Mouse (Mus musculus): ENCODE measurements around the gene Btbd11.
A peak's percentile ranks its signal among the peaks of the same experiment; 100 is the strongest.

Gene Btbd11

DNA sequence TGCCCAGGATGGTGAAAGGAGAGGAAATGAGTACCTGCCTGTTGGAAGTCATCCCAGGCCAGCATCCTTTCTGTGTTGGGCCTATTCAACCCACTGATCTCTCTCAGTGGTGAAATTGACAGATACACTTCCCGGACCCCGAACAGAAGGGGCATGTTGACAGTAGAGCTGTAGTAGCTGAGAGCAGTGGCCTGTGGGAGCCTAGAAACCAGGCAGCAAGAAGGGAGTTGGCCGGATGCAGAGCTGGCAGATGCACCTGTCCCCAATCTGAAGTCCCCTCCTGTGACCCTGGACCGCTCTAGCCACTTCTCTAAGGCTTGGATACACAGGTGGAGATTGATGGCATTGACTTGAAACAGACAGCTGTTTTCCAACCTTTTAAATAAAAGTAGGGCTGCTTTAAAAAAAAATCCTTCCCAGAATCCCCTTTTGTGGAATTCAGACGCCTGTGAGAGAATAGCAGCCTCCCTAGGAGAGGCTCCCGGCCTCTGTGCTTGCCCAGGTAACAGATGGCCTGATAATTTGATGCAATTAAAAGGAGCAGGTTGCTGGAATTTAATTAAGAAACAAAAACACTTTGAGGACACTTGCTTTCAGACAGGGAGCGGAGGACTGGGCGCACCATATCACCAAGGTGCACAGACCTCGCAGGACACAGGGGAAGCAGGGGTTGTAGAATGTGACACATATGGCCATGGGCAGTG lies 89.2 kb downstream of the Btbd11 start:
- DNase-seq (ENCODE audit: low read depth, low spot score) = no peak

DNA sequence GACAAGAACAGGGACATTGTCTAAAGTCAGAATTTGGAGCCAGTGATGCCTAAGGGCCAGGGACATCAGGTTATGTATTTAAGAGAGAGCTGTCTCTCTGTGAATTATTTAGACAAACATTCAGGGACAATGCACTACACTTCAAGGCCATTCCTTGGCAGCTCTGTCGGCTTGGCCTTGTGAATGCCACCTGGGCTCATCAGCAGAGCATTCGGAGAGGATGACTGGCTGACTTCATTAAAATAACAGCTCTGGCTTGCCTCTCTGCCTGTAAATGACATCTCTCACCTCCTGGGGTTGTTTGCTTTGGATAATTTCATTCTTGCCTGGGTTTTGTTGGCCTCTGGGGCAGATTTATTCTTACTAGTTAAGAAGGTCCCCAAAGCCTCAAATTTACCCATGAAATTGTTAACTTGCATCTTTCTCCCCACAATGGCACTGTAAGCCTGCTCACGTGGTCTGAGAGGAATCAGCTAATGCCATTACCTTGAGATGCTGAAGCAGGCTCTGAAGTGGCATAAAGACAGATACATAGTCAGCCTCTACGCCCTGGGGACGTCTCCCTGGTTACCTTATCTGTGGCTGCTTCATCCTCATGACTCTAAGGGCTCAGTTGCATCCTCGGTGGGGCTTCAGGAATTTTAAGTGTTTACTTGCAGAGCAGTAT lies 93.5 kb downstream of the Btbd11 start:
- no peak for DNase-seq (ENCODE audit: low read depth, low spot score)

DNA sequence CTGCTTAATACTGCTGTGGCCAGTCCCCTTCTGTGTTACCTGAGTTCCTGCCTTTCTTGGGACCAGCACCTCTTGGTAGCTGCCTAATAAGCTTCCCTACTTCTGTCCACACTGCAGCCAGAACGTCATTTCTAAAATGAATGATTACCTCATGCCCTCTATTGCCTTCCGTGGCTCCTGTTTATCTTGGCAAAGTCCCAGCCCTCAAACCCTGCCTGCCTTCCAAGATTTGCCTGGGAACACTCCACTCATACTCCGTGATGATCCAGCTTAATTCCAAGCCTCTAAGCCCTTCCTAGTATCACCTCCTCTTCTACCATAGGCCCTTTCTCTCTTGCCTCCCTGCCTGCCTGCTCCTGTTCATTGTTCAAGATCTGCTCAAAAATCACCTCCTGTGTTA lies 94.5 kb downstream of the Btbd11 start:
- no peak for DNase-seq (ENCODE audit: low read depth, low spot score)

DNA sequence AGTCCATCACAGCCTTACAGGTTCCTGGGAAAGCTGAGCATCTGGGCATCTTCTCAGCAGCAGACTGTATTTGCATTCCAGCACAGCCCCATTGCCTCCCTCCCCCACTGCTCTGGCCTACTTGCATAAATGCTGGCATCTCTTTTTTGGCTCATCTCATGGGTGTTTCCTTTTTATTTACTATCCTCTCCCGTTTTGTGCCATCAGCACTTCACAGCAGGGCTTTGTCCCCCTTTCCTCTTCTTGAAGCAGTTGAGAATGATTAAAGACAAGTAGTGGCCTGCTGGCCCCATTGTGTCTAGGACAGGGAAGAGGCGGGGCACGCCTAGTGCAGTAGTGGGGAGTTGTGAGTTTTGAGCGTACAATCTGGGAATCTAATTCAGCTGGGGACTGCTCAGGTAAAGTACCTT lies 95.5 kb downstream of the Btbd11 start:
- DNase-seq (ENCODE audit: low read depth, low spot score) = peak; percentile 48

DNA sequence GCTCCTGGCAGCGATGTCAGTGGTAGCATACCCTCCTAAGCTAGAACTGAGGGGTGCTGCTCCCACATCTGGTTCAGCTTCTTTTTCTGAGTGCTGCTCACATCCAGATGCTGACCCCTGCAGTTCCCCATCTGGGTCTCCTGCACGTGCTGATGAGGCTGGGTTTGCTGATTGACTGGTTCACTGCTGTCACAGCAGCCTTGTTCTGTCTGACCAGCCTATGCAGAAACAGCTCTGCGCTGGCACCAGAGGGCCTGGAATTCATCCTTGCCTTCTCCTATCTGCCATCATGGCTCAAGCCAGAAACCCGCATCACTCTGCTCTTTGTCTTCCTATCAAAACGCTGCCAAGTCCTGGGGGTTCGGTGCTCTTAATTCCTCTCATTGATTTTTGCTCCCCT lies 95.9 kb downstream of the Btbd11 start:
- DNase-seq (ENCODE audit: low read depth, low spot score) = peak; percentile 40

DNA sequence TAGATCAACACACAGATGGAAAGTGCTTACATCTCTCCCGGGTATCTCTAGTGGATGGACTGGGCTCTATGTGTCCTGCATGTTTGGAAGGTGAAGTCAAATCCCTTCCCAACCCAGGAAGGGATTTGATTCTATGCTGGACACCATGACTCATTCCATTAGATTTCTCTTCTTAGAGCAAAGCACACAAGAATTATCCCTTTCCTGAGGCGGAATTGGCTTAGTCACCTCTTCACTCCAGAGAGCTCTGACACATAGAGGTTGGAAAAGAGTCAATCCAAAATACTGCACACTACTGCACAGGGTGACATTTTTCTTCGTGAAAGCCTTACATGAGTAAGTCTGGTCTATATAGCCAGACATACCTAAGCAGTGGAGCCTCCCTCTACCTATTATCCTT lies 99.8 kb downstream of the Btbd11 start:
- no peak for DNase-seq (ENCODE audit: low read depth, low spot score)

DNA sequence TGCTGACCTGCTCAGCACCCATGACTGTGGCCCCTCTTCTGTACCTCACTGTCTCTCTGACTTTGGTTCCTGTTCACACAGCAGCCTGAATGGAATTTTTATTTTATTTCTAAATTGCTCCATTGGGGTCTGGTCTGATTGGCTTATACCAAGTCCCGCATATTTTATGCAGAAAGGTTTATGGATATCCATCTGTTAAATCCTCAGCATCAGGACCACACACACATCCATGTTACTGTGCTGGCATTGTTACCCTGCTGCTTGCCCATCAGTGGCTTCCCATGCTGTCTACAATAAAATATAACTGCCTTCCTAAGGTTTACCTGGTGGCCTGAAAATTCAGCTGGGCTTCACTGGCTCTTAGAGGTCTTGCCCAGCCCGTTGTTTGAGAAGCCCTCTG lies 106.0 kb downstream of the Btbd11 start:
- no peak for DNase-seq (ENCODE audit: low read depth, low spot score)

DNA sequence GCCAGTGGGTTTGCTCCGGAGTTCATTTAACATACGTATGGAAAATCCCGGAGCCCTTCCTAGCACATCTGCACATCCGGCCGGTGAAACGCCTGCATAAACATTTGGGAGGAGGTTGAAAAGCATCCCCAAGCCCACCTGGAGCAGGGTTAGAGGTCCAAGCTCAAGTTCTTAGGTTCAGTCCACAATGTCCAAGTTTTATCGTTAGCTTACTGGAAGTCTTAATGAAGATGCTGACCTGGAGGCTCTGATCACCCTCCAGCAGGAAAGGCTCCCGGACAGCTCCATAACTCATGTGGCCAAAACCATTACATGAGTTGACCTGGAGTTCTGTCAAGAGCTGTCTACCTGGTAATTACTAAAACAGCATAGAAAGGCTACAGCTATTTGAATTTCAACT lies 109.7 kb downstream of the Btbd11 start:
- no peak for DNase-seq (ENCODE audit: low read depth, low spot score)

DNA sequence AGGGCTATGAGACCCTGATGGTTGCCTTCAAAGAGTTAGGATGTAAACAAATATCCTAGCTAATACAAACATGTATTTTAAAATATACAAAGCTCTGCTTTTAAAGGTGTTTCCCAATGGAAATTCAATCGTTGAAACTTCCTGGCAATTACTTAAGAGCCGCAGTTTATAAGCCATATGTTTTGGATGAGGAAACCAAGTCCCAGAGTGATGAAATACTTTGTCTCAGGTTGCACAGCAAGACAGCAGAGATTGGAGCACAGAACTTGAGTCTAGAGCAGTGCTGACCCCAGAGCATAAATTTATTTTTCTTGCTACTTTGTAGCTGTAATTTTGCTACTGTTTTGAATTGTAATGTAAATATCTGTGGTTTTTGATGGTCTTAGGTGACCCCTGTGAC lies 110.4 kb downstream of the Btbd11 start:
- no peak for DNase-seq (ENCODE audit: low read depth, low spot score)

DNA sequence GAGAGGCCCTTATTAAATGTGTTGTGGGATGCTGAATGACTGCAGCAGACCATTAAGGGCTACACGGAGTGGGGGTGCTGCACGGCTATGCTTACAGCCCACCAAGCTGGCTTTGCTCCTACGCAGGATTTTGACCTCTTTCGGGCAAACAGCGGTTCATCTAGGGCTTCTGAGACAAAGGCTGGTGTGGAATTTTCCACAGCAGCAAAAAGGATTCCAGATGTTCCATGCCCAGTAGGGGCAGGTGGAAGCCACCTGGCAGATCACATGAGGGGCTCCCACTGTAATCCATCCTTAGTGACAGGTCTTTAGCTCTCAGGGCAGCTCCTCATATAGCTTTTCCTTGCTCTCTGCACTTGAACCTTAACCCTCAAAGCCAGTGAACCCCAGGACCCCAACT lies 111.3 kb downstream of the Btbd11 start:
- DNase-seq (ENCODE audit: low read depth, low spot score) = peak; percentile 68

DNA sequence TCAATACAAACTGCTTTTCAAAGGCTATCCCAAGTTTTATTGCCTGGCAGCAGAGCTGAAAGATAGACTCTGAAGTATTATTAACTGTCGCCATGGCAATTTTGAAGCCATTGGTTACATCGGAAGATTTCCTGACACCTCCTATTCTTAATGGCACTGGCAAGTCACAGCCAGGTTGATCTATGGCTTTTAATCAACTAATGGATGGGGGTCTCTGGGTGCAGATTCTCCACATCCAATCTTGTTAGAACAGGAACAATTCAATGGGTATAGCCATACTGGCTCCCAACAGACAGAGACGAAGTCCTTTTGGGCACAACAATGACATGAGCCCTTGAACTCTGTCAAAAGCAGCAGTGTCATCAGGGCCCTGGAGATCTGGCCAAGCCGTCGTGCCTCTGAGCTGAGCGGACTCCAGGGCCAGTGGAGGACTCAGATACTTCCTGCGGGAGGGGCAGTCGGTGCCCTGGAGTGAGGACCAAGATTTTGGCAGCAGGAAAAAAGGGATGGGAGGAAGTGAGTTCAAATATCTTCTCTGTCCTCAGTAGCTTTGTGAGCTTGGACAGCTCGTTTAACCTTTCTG lies 114.0 kb downstream of the Btbd11 start:
- DNase-seq (ENCODE audit: low read depth, low spot score) = no peak

DNA sequence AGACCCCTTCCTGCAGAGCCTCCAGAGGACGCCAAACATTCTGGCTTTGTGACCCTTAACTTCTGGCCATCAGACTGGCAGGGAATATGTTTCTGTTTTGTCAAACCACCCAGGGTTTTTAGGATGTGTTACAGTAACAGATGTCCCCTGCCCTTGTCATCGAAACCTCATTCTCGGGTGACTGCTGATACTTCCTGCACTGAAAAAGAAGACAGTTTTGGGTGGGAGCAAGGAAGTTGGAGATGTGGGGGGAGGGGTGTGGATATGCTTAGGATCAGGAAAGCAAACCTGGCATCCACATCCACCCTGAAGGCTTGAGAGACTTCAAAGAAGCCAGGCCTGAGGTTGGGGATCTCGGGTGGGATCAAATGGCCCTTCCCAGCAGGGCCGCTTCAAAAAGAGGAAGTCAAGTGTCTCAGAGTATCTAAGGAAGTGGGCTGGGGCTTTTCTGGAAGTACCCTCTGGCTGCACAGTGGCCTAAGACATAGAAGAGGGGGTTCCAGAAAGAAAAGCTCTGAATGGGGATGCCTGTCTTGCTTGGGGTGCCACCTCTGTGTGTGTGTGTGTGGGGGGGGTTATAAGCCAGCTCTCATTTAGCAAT lies 115.5 kb downstream of the Btbd11 start:
- DNase-seq (ENCODE audit: low read depth, low spot score) = no peak

DNA sequence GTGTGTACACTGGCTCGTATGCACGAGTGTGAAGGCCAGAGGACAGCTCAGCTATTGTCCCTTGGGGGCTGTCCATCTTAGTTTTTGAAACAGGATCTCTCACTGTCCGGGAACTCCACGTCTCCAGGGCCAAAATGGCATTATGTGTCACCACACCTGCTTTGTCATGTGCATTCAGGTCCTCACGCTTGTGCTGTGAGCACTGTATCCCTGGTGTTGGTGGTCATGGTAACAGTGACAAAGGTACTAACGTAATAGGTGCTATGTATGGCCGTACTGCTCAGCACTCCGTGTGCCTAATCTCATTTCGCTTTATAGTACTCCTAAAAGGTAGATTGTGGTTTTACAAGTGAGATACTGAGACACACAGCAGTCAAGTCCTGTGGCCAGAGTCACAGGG lies 116.0 kb downstream of the Btbd11 start:
- no peak for DNase-seq (ENCODE audit: low read depth, low spot score)

DNA sequence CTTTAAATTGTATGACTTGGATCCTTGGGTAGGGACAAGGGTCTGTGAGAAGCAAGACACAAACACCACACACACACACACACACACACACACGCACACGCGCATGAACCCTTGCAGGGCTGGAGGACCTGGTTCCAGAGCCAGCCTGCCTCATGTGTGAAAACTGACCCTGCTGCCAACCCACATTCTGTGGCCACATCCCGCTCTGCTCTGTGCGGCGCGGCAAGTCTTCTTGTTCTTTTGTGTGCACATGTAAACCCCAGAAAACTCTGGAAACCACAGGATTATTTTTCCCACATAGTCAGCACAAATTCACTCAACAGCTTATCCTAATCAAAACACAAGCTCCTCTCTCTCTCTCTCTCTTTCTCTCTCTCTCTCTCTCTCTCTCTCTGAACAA lies 116.8 kb downstream of the Btbd11 start:
- DNase-seq (ENCODE audit: low read depth, low spot score) = no peak

DNA sequence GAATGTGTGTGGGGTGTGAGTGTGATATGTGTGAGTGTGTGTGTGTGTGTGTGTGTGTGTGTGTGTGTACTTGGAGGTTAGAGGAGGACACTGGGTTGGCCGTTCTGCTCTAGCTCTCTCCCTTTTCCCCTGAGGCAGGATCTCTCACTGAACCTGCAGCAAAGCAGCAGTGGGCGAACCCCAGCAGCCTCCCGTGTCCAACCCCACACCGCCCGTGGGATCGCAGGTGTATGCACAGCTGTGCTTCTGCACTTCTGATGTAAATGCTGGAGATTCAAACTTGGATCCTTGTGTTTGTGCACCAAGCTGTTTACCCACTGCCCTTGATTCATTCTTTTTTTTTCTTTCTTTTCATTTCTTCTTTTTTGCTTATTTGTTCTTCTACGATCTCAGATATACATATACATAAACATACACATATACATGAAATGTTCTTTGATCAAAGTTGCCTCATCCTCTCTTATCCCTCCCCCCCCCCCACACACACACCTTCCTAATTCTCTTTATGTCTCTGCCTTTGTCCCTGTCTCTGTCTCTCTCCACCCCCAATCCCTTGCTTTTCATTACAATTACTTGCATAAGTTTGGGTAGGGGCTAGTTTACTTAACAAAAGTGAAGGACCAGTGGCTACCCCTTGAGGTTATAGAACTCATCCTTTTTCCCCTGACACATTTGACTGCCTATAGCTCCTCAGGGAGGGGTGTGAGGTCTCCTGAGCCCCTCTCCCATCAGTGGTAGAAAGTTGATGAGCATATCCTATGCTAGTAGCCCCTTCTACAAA lies 120.8 kb downstream of the Btbd11 start:
- DNase-seq (ENCODE audit: low read depth, low spot score) = no peak

DNA sequence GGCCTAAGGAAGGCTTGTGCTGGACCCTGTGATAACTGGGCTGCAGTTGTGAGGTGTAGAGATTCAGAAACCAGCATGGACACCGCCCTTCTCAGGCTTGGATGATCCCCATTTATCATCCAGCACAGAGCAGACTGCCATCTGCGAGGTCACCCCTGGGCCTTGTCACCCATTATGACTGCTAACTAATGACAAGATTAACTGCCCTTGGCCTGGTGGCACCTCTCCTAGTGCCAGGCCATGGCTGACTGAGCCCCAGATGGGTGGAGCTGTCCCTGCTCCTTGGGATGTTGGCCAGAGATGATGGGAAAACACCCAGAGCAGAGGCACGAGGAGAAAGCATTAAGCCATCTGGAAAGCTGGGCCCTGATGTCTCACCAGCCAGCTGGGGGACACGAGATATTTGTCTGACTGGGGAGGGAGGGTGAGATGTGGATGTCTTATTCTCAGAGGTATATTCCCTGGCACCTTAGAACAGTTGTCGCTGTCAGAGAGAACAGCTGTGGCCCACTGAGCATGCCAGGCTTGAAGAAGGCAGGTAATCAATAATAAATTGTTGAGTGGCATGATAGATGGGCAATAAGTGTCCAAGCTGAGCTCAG lies 121.7 kb downstream of the Btbd11 start:
- DNase-seq (ENCODE audit: low read depth, low spot score) = no peak

DNA sequence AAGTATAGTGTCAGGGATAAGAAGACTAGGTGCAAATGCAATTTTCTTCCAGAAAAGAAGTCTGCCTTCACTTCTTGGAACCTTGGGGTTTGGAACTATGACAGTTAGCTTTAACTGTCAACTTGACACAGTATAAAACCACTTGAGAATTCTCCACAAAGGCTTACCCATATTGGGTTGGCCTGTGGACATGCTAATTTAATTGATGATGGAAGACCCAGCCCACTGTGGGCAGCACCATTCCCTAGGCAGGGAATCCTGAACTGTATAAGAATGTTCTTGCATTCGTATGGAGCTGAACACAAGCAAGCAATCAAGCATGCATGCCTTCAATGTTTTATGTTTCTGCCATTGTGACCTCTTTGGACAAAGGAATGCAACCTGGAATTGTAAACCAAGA lies 122.4 kb downstream of the Btbd11 start:
- DNase-seq (ENCODE audit: low read depth, low spot score) = no peak

DNA sequence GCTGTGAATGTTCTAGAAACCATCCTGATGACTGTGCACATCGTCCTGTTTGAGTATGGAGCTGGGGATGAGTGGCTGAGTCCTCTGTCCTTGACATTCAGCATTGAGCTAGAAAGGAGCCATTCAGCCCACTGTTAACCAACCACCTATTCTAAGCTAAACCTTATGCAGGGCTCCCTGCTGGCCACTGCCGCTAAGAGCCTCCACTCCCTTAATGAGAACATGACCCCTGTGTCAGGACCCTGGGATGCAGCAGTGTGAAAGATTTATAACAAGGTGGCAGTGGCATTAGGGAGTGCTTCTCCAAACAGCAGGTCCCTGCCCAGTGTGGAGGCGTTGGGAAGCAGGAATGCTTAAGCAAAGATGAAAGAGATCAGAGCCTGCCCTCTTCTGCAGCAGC lies 123.7 kb downstream of the Btbd11 start:
- no peak for DNase-seq (ENCODE audit: low read depth, low spot score)

DNA sequence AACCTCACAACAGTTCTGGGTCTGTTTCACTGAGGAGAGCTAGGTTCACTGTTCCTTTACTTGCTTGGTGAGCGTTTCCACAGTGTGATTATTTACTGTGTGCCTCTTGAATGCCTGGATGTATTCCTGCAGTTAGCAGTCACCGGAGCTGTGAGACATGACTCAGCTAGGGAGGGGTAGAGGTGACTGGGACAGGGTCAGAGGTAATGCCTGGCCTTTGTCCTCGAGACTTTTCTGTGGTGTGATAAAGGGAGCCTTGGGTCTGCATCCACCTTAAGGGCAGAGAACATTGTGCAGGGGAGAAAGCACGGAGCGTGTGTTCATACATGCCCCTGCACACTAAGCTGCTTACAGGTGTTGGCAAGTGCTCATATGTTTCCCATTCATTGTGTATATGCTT lies 126.2 kb downstream of the Btbd11 start:
- no peak for DNase-seq (ENCODE audit: low read depth, low spot score)

DNA sequence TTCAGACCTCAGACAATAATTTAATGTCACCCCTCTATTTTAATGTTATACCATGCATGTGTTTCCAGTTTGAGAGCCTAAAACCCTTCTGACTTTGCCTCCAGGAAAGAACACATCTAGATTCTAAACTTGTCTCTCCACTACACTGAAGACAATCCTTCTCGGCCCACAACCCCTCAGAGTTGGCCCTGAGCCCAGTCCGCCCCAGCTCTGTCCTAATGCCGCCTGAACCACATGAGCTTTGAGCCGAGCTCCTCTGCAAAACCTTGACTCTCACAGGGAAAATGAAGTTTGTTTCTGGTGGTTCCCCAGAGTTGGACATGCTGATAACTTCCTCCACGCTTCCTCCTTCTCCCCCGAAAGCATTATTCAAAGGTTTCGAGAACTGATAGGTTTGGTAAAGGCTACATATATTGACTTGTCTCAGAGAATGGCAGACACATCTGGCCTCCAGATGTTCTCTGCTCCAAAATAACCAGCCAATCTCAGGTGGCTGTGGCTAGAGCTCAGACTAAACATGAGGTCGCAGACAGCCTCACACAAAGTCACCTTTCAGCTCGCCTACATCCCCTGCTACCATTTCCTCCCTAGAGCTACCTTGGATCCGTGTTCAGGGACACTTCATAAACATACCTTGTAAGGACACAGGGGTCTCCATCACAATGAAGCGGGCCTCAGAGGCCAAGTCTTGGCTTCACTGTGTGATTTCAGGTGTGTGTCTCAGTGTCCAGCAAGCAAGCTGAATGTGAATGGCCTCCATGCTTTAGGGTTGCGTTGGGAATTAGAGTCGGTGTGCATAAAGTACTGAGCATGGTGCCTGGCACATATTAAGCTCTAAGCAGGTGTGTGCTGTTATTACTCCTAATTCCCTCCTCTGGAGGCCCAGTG lies 130.9 kb downstream of the Btbd11 start:
- DNase-seq (ENCODE audit: low read depth, low spot score) = peak; percentile 89

DNA sequence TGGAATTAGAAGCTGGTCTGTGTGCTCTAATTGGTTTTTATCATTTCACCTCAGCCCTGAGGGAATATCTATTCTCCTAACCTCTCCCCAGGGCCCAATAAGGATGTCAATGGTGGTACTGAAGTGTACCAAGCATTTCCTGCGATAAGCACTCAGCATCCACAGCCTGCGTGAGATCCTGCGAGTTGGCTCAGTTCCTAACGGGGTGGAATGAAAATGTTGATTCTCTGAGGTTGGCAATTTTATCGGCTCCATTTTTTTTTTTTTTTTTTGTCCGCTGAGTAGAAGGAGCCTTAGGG lies 131.4 kb downstream of the Btbd11 start:
- DNase-seq (ENCODE audit: low read depth, low spot score) = no peak

Measured in forelimb bud, embryonic 11.5 days (tissue).